ENCODE assay signal across 9 mouse cellular contexts in genomic region chr1:183049295-183049694, GRCm38 (mm10).
A peak's percentile ranks its signal among the peaks of the same experiment; 100 is the strongest.
DNase-seq lines count a peak whose midpoint lies in the region.
"Had no signal": no experiment of that assay in that cellular context is flagged by ENCODE, and none has a peak within 500 bp of the region (broad histone marks: within the 10 kb centered on the region; RNA-seq: fewer than 3 reads in every experiment).

No protein-coding gene starts in this region.

- DNase-seq in gastrocnemius, adult 18-20 months (ENCODE audit: low spot score), result peak; percentile 25
- DNase-seq in gastrocnemius, postnatal 4 days (ENCODE audit: low spot score in 2 of 2), result no peak
- peak; percentile 54 for DNase-seq in thymus, postnatal 0 days (ENCODE audit: low spot score)
- no peak for DNase-seq in thymus, postnatal 36 days
- peak; percentile 64 for DNase-seq in heart, postnatal 4 days
- DNase-seq in layer of hippocampus, postnatal 25 days (ENCODE audit: extremely low spot score in 1 of 2, low spot score in 1 of 2), result no peak
- no peak for DNase-seq in thymus, adult 18-20 months
- no peak for DNase-seq in right cerebral cortex, postnatal 25 days
- DNase-seq: cerebellum, postnatal 36 days had no signal

Comparison
In these comparisons a context has a peak if more than half of its experiments do, and no peak if none do; other contexts are left out.
1. DNase-seq: peak in gastrocnemius, adult 18-20 months (single experiment), thymus, postnatal 0 days (single experiment) and heart, postnatal 4 days (single experiment); none in gastrocnemius, postnatal 4 days (0 of 2), thymus, postnatal 36 days (0 of 2), layer of hippocampus, postnatal 25 days (0 of 2), thymus, adult 18-20 months (0 of 2) and right cerebral cortex, postnatal 25 days (single experiment).